ENCODE assay signal across 7 mouse cellular contexts in the genomic region with DNA sequence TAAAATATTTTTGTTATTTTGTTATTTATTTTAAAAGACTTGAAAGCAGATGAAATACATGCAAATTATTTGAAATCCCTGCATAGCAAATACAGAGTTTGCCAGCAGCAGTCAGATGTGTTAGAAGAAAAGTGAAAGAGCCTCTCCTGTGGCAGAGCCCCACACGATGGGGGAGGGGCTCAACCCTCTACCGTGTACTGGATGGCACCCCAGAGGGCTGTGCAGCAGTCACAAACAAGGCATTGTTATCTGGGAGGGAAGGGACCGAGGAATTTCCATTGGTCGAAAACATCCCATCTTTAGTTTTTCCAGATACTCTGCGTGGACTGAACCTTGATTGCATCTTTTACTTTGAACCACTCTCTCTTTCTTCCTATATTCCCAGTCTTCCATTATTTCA. TPM values are rescaled to one million over a fixed set of nuclear protein-coding genes. Genes with fewer than 3 reads are reported as not detected.
DNase-seq lines count a peak whose midpoint lies in the region; ATAC-seq lines count a peak whose summit lies in the region.
"Not testable (repeated sequence)": the region's sequence is repeated elsewhere in the genome, so short reads cannot be mapped to it uniquely, and the experiment has no call there.

No protein-coding gene starts in this region.

- ATAC-seq in frontal cortex, adult (ENCODE audit: low TSS enrichment), result peak; percentile 69; the same call in 1 of the 2 replicates
- peak; percentile 84 for ATAC-seq in hindbrain, embryonic 13.5 days (ENCODE audit: low FRiP score)

- peaks cover 23% of the 10 kb centered on the region for H3K36me3 ChIP-seq in hindbrain, embryonic 13.5 days

- not testable (repeated sequence) for H3K4me1 ChIP-seq in hindbrain, embryonic 13.5 days (replicated peaks)

- peak overlapping the region; percentile 64; the same call in 1 of the 2 replicates for H3K27ac ChIP-seq in hindbrain, embryonic 13.5 days

- not testable (repeated sequence) for H3K4me3 ChIP-seq in hindbrain, embryonic 13.5 days

- 13% methylated on average over 5 of the region's 5 CpGs for WGBS in hindbrain, embryonic 13.5 days

- DNase-seq in ZHBTc4 (ENCODE audit: low read depth, low spot score), result peak; percentile 50
- DNase-seq in embryo, embryonic 10.5 days (ENCODE audit: low spot score), result peak; percentile 55
- peak; percentile 43 for DNase-seq in left cerebral cortex, adult 11 months (ENCODE audit: low spot score)
- DNase-seq in mesoderm, embryonic 11.5 days (ENCODE audit: low read depth, low spot score), result peak; percentile 39
- peak; percentile 74 for DNase-seq in retina, postnatal 1 day

- not testable (repeated sequence) for H3K9me3 ChIP-seq in hindbrain, embryonic 13.5 days

- H3K9ac ChIP-seq in hindbrain, embryonic 13.5 days, result not testable (repeated sequence)

- not testable (repeated sequence) for H3K27me3 ChIP-seq in hindbrain, embryonic 13.5 days

- peak overlapping the region; percentile 52 for H3K4me2 ChIP-seq in hindbrain, embryonic 13.5 days

RNA-seq across cellular contexts. Expression of gene Pdxdc1, which starts 35.5 kb away (rescaled TPM):
- 67.3 and 74.7 TPM in 2 replicates for polyA plus RNA-seq in hindbrain, embryonic 13.5 days (2015; fragmentation: Nextera tagmentation; extraction: Ambion mirVana)

RNA-seq across cellular contexts. Expression of gene Mpv17l, which starts 35.6 kb away (rescaled TPM):
- 16.0 and 17.0 TPM in 2 replicates for polyA plus RNA-seq in hindbrain, embryonic 13.5 days (2015; fragmentation: Nextera tagmentation; extraction: Ambion mirVana)

RNA-seq across cellular contexts. Expression of gene Ntan1, which starts 48.8 kb away (rescaled TPM):
- 224 and 232 TPM in 2 replicates for polyA plus RNA-seq in hindbrain, embryonic 13.5 days (2015; fragmentation: Nextera tagmentation; extraction: Ambion mirVana)
